8 mouse cellular contexts compared by ENCODE assay signal in genomic region chr7:30557901-30558514, GRCm38 (mm10). TPM values are rescaled to one million over a fixed set of nuclear protein-coding genes. Genes with fewer than 3 reads are reported as not detected.
DNase-seq lines count a peak whose midpoint lies in the region; ATAC-seq and TF ChIP-seq lines count a peak whose summit lies in the region.

No protein-coding gene starts in this region.

- H3K4me1 ChIP-seq in embryonic facial prominence, embryonic 12.5 days: peaks cover 21% of the 10 kb centered on the region
- H3K4me1 ChIP-seq in hindbrain, postnatal 0 days (ENCODE audit: insufficient read depth, low read length): peaks cover 18% of the 10 kb centered on the region
- H3K4me1 ChIP-seq in neural tube, embryonic 12.5 days: peaks cover 28% of the 10 kb centered on the region
- H3K4me1 ChIP-seq in lung, postnatal 0 days (ENCODE audit: insufficient read depth, low read depth, low read length): peaks cover 19% of the 10 kb centered on the region; the same call in 1 of the 2 replicates

- TF ChIP-seq EP300 in lung, postnatal 0 days (IDR thresholded peaks at IDR 0.05): no peak

- H3K9me3 ChIP-seq in embryonic facial prominence, embryonic 12.5 days: no peaks in the 10 kb centered on the region
- no peaks in the 10 kb centered on the region for H3K9me3 ChIP-seq in hindbrain, postnatal 0 days (ENCODE audit: low read length)
- no peaks in the 10 kb centered on the region for H3K9me3 ChIP-seq in neural tube, embryonic 12.5 days
- H3K9me3 ChIP-seq in lung, postnatal 0 days (ENCODE audit: low read length): no peaks in the 10 kb centered on the region

- H3K27ac ChIP-seq in left cerebral cortex, adult 2 months: peak overlapping the region; percentile 91
- H3K27ac ChIP-seq in embryonic facial prominence, embryonic 12.5 days: no peak overlapping the region
- H3K27ac ChIP-seq in hindbrain, postnatal 0 days: no peak overlapping the region
- H3K27ac ChIP-seq in neural tube, embryonic 12.5 days: no peak overlapping the region
- H3K27ac ChIP-seq in lung, postnatal 0 days (ENCODE audit: low read length): no peak overlapping the region

- peak overlapping the region; percentile 70 for H3K4me3 ChIP-seq in left cerebral cortex, adult 2 months
- H3K4me3 ChIP-seq in embryonic facial prominence, embryonic 12.5 days: peak overlapping the region; percentile 66; the same call in 1 of the 2 replicates
- no peak overlapping the region for H3K4me3 ChIP-seq in hindbrain, postnatal 0 days (ENCODE audit: low read length)
- no peak overlapping the region for H3K4me3 ChIP-seq in neural tube, embryonic 12.5 days
- no peak overlapping the region for H3K4me3 ChIP-seq in lung, postnatal 0 days (ENCODE audit: low read depth, low read length)

- no peaks in the 10 kb centered on the region for H3K27me3 ChIP-seq in embryonic facial prominence, embryonic 12.5 days
- H3K27me3 ChIP-seq in hindbrain, postnatal 0 days (ENCODE audit: insufficient read depth, low read length): no peaks in the 10 kb centered on the region
- no peaks in the 10 kb centered on the region for H3K27me3 ChIP-seq in neural tube, embryonic 12.5 days (replicated peaks)
- no peaks in the 10 kb centered on the region for H3K27me3 ChIP-seq in lung, postnatal 0 days (replicated peaks; ENCODE audit: insufficient read depth, low read length)

- no peak; the same call in 1 of the 2 replicates for TF ChIP-seq CTCF in left cerebral cortex, adult 2 months (IDR thresholded peaks at IDR 0.05)
- no peak for TF ChIP-seq CTCF in hindbrain, postnatal 0 days (IDR thresholded peaks at IDR 0.05; ENCODE audit: low read depth)
- TF ChIP-seq CTCF in lung, postnatal 0 days (IDR thresholded peaks at IDR 0.05): no peak

- H3K36me3 ChIP-seq in embryonic facial prominence, embryonic 12.5 days: peaks cover 28% of the 10 kb centered on the region
- H3K36me3 ChIP-seq in hindbrain, postnatal 0 days (ENCODE audit: insufficient read depth, low read length): peaks cover 19% of the 10 kb centered on the region
- H3K36me3 ChIP-seq in neural tube, embryonic 12.5 days: peaks cover 29% of the 10 kb centered on the region
- peaks cover 14% of the 10 kb centered on the region; the same call in 1 of the 2 replicates for H3K36me3 ChIP-seq in lung, postnatal 0 days (ENCODE audit: insufficient read depth, low read length)

- no peak for DNase-seq in left cerebral cortex, adult 2 months (ENCODE audit: extremely low spot score in 1 of 2, low spot score in 2 of 2)
- DNase-seq in left cerebral cortex, adult 9 months (ENCODE audit: low spot score in 2 of 2): no peak
- DNase-seq in hindbrain, postnatal 0 days (ENCODE audit: low spot score): no peak
- DNase-seq in lung, postnatal 0 days (ENCODE audit: low spot score): no peak
- DNase-seq in thymus, postnatal 36 days: no peak

- H3K9ac ChIP-seq in embryonic facial prominence, embryonic 12.5 days: no peak overlapping the region
- peak overlapping the region; percentile 64 for H3K9ac ChIP-seq in hindbrain, postnatal 0 days (replicated peaks; ENCODE audit: low read length)
- peak overlapping the region; percentile 70 for H3K9ac ChIP-seq in neural tube, embryonic 12.5 days
- no peak overlapping the region for H3K9ac ChIP-seq in lung, postnatal 0 days (replicated peaks; ENCODE audit: low read depth)

- 89% methylated on average over 13 of the region's 13 CpGs for WGBS in embryonic facial prominence, embryonic 12.5 days
- 87% methylated on average over 13 of the region's 13 CpGs for WGBS in hindbrain, postnatal 0 days
- WGBS in neural tube, embryonic 12.5 days: 89% methylated on average over 13 of the region's 13 CpGs
- WGBS in lung, postnatal 0 days: 89% methylated on average over 13 of the region's 13 CpGs

- intact Hi-C loops in left cerebral cortex, adult 2 months (cut with DNase I): no loop called here

- no peak for ATAC-seq in embryonic facial prominence, embryonic 12.5 days (ENCODE audit: insufficient number of reproducible peaks, insufficient read depth, low FRiP score, low TSS enrichment)
- no peak for ATAC-seq in hindbrain, postnatal 0 days
- no peak for ATAC-seq in neural tube, embryonic 12.5 days (ENCODE audit: low FRiP score, low read depth)
- no peak for ATAC-seq in inflammation-experienced regulatory T-cells, adult 6 months
- ATAC-seq in lung, postnatal 0 days: no peak

- peak overlapping the region; percentile 96; the same call in 1 of the 2 replicates for H3K4me2 ChIP-seq in embryonic facial prominence, embryonic 12.5 days (replicated peaks)
- peak overlapping the region; percentile 99; the same call in 1 of the 2 replicates for H3K4me2 ChIP-seq in hindbrain, postnatal 0 days (ENCODE audit: low read depth, low read length)
- peak overlapping the region; percentile 97 for H3K4me2 ChIP-seq in neural tube, embryonic 12.5 days (replicated peaks)
- no peak overlapping the region for H3K4me2 ChIP-seq in lung, postnatal 0 days (replicated peaks; ENCODE audit: low read depth, low read length)

RNA-seq across cellular contexts. Expression of gene Lin37, which starts 1.6 kb away (rescaled TPM):
- total RNA-seq in left cerebral cortex, adult 2 months (2021): 10 to 100 TPM; 42.9 to 43.2 TPM
- 44.7 and 49.1 TPM in 2 replicates for polyA plus RNA-seq in embryonic facial prominence, embryonic 12.5 days (2016; fragmentation: Nextera tagmentation; extraction: Ambion mirVana)
- 14.3 and 21.0 TPM in 2 replicates for total RNA-seq in hindbrain, postnatal 0 days (2014; rRNA removed)
- polyA plus RNA-seq in hindbrain, postnatal 0 days (2015; fragmentation: Nextera tagmentation; extraction: Ambion mirVana): 45.0 and 48.0 TPM in 2 replicates
- polyA plus RNA-seq in neural tube, embryonic 12.5 days (2016; fragmentation: Nextera tagmentation; extraction: Ambion mirVana): 52.8 and 53.4 TPM in 2 replicates
- 100 to 1,000 TPM in 2 of 3 experiments, 10 to 100 TPM in 1; 94.5 to 112 (median 109) TPM for polyA plus RNA-seq in inflammation-experienced regulatory T-cells, adult 6 months (2017; shearing (Covaris generic))
- polyA plus RNA-seq in lung, postnatal 0 days (2015; fragmentation: Nextera tagmentation; extraction: Ambion mirVana): 32.8 and 38.6 TPM in 2 replicates

RNA-seq across cellular contexts. Expression of gene U2af1l4, which starts 5.1 kb away (rescaled TPM):
- total RNA-seq in left cerebral cortex, adult 2 months (2021): 10 to 100 TPM; 67.4 to 74.4 TPM
- polyA plus RNA-seq in embryonic facial prominence, embryonic 12.5 days (2016; fragmentation: Nextera tagmentation; extraction: Ambion mirVana): 94.1 TPM in 2 replicates
- 41.7 and 53.4 TPM in 2 replicates for total RNA-seq in hindbrain, postnatal 0 days (2014; rRNA removed)
- 103 and 104 TPM in 2 replicates for polyA plus RNA-seq in hindbrain, postnatal 0 days (2015; fragmentation: Nextera tagmentation; extraction: Ambion mirVana)
- 83.8 and 87.9 TPM in 2 replicates for polyA plus RNA-seq in neural tube, embryonic 12.5 days (2016; fragmentation: Nextera tagmentation; extraction: Ambion mirVana)
- 10 to 100 TPM; 56.1 to 60.5 (median 60.0) TPM for polyA plus RNA-seq in inflammation-experienced regulatory T-cells, adult 6 months (2017; shearing (Covaris generic))
- 75.0 and 86.0 TPM in 2 replicates for polyA plus RNA-seq in lung, postnatal 0 days (2015; fragmentation: Nextera tagmentation; extraction: Ambion mirVana)

RNA-seq across cellular contexts. Expression of gene Gm49396, which starts 5.1 kb away (rescaled TPM):
- 1 to 10 TPM; 6.4 to 8.8 TPM for total RNA-seq in left cerebral cortex, adult 2 months (2021)
- polyA plus RNA-seq in embryonic facial prominence, embryonic 12.5 days (2016; fragmentation: Nextera tagmentation; extraction: Ambion mirVana): 16.5 and 17.4 TPM in 2 replicates
- total RNA-seq in hindbrain, postnatal 0 days (2014; rRNA removed): 2.9 and 3.7 TPM in 2 replicates
- polyA plus RNA-seq in hindbrain, postnatal 0 days (2015; fragmentation: Nextera tagmentation; extraction: Ambion mirVana): 6.4 and 7.0 TPM in 2 replicates
- polyA plus RNA-seq in neural tube, embryonic 12.5 days (2016; fragmentation: Nextera tagmentation; extraction: Ambion mirVana): 16.2 and 17.1 TPM in 2 replicates
- polyA plus RNA-seq in inflammation-experienced regulatory T-cells, adult 6 months (2017; shearing (Covaris generic)): 10 to 100 TPM; 45.7 to 85.3 (median 82.8) TPM
- 4.5 and 6.1 TPM in 2 replicates for polyA plus RNA-seq in lung, postnatal 0 days (2015; fragmentation: Nextera tagmentation; extraction: Ambion mirVana)

RNA-seq across cellular contexts. Expression of gene Psenen, which starts 5.4 kb away (rescaled TPM):
- 10 to 100 TPM; 84.9 to 93.8 TPM for total RNA-seq in left cerebral cortex, adult 2 months (2021)
- 132 and 138 TPM in 2 replicates for polyA plus RNA-seq in embryonic facial prominence, embryonic 12.5 days (2016; fragmentation: Nextera tagmentation; extraction: Ambion mirVana)
- 72.0 and 90.4 TPM in 2 replicates for total RNA-seq in hindbrain, postnatal 0 days (2014; rRNA removed)
- 154 and 155 TPM in 2 replicates for polyA plus RNA-seq in hindbrain, postnatal 0 days (2015; fragmentation: Nextera tagmentation; extraction: Ambion mirVana)
- polyA plus RNA-seq in neural tube, embryonic 12.5 days (2016; fragmentation: Nextera tagmentation; extraction: Ambion mirVana): 137 and 143 TPM in 2 replicates
- polyA plus RNA-seq in inflammation-experienced regulatory T-cells, adult 6 months (2017; shearing (Covaris generic)): 100 to 1,000 TPM; 271 to 363 (median 299) TPM
- polyA plus RNA-seq in lung, postnatal 0 days (2015; fragmentation: Nextera tagmentation; extraction: Ambion mirVana): 173 and 184 TPM in 2 replicates

RNA-seq across cellular contexts. Expression of gene Proser3, which starts 5.9 kb away (rescaled TPM):
- total RNA-seq in left cerebral cortex, adult 2 months (2021): 1 to 10 TPM; 4.9 to 5.2 TPM
- 15.6 and 16.0 TPM in 2 replicates for polyA plus RNA-seq in embryonic facial prominence, embryonic 12.5 days (2016; fragmentation: Nextera tagmentation; extraction: Ambion mirVana)
- 13.1 and 14.0 TPM in 2 replicates for total RNA-seq in hindbrain, postnatal 0 days (2014; rRNA removed)
- polyA plus RNA-seq in hindbrain, postnatal 0 days (2015; fragmentation: Nextera tagmentation; extraction: Ambion mirVana): 3.0 and 3.1 TPM in 2 replicates
- polyA plus RNA-seq in neural tube, embryonic 12.5 days (2016; fragmentation: Nextera tagmentation; extraction: Ambion mirVana): 9.7 and 11.0 TPM in 2 replicates
- 1 to 10 TPM; 2.8 to 4.5 (median 4.0) TPM for polyA plus RNA-seq in inflammation-experienced regulatory T-cells, adult 6 months (2017; shearing (Covaris generic))
- polyA plus RNA-seq in lung, postnatal 0 days (2015; fragmentation: Nextera tagmentation; extraction: Ambion mirVana): 4.0 and 4.4 TPM in 2 replicates

Comparison
In these comparisons a context has a peak if more than half of its experiments do, and no peak if none do; other contexts are left out.
1. H3K4me3 ChIP-seq: peak in left cerebral cortex, adult 2 months (single experiment) and embryonic facial prominence, embryonic 12.5 days (single experiment); none in hindbrain, postnatal 0 days (single experiment), neural tube, embryonic 12.5 days (single experiment) and lung, postnatal 0 days (single experiment).
2. H3K9ac ChIP-seq: peak in hindbrain, postnatal 0 days (single experiment) and neural tube, embryonic 12.5 days (single experiment); none in embryonic facial prominence, embryonic 12.5 days (single experiment) and lung, postnatal 0 days (single experiment).